Mouse (Mus musculus) gastrocnemius, adult 2 months (tissue): ENCODE data around the gene Irf2. TPM values are rescaled to one million over a fixed set of nuclear protein-coding genes. Genes with fewer than 3 reads are reported as not detected.

Experiments used
- DNase-seq: peaks from one replicate; pipeline ENCODE4 v3.0.0; 2022
- H3K27ac ChIP-seq: fragments of 200-600 bp; 2 replicates; pipeline ENCODE4 v1.8.1; 2022; ENCODE audit warnings: mild to moderate bottlenecking
- H3K4me3 ChIP-seq: fragments of 200-600 bp; 2 replicates; pipeline ENCODE4 v1.8.1; 2022; ENCODE audit warnings: mild to moderate bottlenecking, moderate library complexity
- CTCF ChIP-seq: fragments of 200-600 bp; IDR thresholded peaks from 2 replicates; pipeline ENCODE4 v1.8.1; 2022; ENCODE audit warnings: antibody characterized with exemption, mild to moderate bottlenecking, moderate library complexity
- intact Hi-C: fragments of 180-260 bp; cut with DNase I; formaldehyde crosslinking; loops from one replicate; pipeline ENCODE4 v1.15.1; 2025
- total RNA-seq, 2 experiments: library from RNA; stranded (reverse); gene quantifications; 2 replicates each; pipeline ENCODE4 v1.2.3; 2021

Irf2 gene
- total RNA-seq, 2 experiments from 2014 or later: 40.0 to 41.8 TPM

GRCm38 (mm10) chr8:46865428-46865827 lies 125.9 kb downstream of the Irf2 start:
- no peak overlapping the region for H3K27ac ChIP-seq
- no peak for DNase-seq
- intact Hi-C loops: no loop called here
- no peak for TF ChIP-seq CTCF
- H3K4me3 ChIP-seq: no peak overlapping the region

GRCm38 (mm10) chr8:46867440-46867839 lies 127.9 kb downstream of the Irf2 start:
- intact Hi-C loops: no loop called here
- no peak overlapping the region for H3K4me3 ChIP-seq
- no peak for TF ChIP-seq CTCF
- no peak for DNase-seq
- H3K27ac ChIP-seq: peak overlapping the region; percentile 56

DNA sequence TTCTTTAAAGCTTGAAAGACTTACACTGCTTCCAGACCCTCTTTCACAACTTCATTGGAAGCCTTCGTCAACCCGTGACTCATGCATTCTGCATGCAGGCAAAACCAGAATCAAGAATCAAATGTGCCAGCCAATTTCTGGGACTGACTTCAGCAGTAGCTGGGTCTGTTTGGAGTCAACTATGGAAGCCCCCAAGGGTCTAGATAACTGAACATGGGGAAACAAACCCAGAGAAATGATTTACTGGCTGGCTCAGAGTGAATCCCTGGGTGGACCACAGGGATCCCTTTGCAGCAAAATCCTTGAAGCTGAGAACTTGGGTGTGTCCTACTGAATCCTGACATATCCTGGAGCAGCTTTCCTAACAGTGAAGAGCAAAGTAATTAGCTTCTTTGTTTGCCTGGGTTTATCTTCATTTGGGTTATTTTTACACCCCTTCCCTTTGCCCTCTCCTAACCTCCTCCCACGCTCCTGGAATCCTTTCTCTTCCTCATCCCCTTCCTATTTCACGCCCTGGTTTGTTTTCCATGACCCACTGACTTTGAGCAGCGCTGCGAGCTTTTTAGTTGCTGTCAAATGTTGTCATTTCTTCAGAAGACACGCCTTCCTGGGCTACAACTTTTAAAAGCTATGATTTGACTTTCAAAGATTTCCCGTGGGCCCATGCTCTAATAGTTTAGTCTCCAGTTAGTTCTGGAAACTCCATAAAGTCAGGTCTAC lies 129.0 kb downstream of the Irf2 start:
- intact Hi-C loops: no loop called here
- peak; percentile 73 for DNase-seq
- TF ChIP-seq CTCF: no peak
- Histone ChIP-seq H3K4me3 (peak overlapping the region; percentile 7; the same call in 1 of the 2 replicates), H3K27ac (peak overlapping the region; percentile 81)

DNA sequence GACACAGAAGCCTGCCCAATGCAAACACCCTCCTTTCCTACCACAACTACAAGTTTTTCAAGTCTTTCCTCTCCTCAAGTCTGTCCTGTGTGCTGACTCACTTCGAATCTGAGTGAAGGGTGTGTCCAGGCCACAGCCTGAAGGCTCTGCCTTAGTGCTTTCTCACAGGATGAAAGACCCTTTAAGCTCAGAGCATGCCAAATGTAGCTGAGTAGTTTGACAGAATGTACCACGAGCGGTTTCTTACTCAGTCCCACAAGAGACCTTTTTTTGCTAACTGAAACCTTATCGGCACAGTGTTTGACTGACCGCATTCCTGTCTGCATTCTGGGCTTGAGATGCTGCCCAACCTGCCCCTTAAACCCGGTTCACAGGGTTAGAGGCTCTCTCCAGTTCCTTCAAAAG lies 130.0 kb downstream of the Irf2 start:
- H3K27ac ChIP-seq: peak overlapping the region; percentile 81
- no peak overlapping the region for H3K4me3 ChIP-seq
- intact Hi-C loops: no loop called here
- no peak for TF ChIP-seq CTCF
- no peak for DNase-seq

GRCm38 (mm10) chr8:46871086-46871485 lies 131.6 kb downstream of the Irf2 start:
- no peak for TF ChIP-seq CTCF
- Histone ChIP-seq H3K4me3 (no peak overlapping the region), H3K27ac (no peak overlapping the region)
- DNase-seq: no peak
- intact Hi-C loops: no loop called here

DNA sequence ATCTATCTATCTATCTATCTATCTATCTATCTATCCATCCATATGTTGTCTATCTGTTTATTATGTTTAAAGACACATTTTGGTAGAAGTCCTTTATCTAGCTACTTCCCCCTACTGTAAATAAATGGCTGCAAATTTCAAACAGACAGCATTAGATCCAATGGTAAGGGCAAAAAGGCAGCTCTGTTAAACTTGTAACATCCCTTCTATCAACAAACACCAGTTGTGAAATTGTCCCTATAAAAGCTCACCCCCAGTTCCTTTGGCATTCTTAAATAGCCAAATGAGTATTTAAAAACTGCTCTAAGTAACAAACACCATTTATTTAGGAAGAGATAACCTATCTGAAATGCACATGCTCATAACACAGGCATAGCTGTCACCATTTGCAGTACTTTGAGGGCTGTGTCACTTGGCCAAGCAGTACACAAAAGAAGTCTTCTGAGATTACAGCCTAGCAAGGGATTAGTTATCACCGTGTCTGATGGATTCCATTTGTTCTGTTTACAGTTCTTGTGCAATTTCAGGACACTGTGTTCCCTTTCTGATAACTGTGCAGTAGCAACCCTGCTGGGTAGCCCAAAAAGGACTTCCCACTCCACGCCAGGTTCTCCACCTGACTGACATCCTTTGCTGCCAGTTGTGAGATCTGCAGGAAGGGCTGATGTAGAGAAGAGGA lies 136.2 kb downstream of the Irf2 start:
- Histone ChIP-seq H3K4me3 (no peak overlapping the region), H3K27ac (0 out of 2 replicates have a peak overlapping the region, but pooled peaks have one; percentile 28)
- DNase-seq: peak; percentile 26
- TF ChIP-seq CTCF: no peak
- intact Hi-C loops: no loop called here

GRCm38 (mm10) chr8:46881348-46881747 lies 141.8 kb downstream of the Irf2 start:
- H3K4me3 ChIP-seq: no peak overlapping the region
- intact Hi-C loops: no loop called here
- no peak overlapping the region; the same call in 1 of the 2 replicates for H3K27ac ChIP-seq
- no peak for TF ChIP-seq CTCF
- DNase-seq: no peak

GRCm38 (mm10) chr8:46881755-46882419 lies 142.4 kb downstream of the Irf2 start:
- Histone ChIP-seq H3K4me3 (no peak overlapping the region), H3K27ac (no peak overlapping the region)
- no peak for DNase-seq
- no peak for TF ChIP-seq CTCF
- intact Hi-C loops: no loop called here

- DNase-seq: no peak
- Histone ChIP-seq H3K27ac (no peak overlapping the region), H3K4me3 (no peak overlapping the region)
- TF ChIP-seq CTCF: no peak
- intact Hi-C loops: no loop called here
Measured at GRCm38 (mm10) chr8:46882743-46883142, 143.2 kb downstream of the Irf2 start.

- TF ChIP-seq CTCF: no peak
- no peak for DNase-seq
- intact Hi-C loops: no loop called here
- Histone ChIP-seq H3K4me3 (no peak overlapping the region), H3K27ac (peak overlapping the region; percentile 28; the same call in 1 of the 2 replicates)
Measured at GRCm38 (mm10) chr8:46883232-46884000, 143.9 kb downstream of the Irf2 start.

DNA sequence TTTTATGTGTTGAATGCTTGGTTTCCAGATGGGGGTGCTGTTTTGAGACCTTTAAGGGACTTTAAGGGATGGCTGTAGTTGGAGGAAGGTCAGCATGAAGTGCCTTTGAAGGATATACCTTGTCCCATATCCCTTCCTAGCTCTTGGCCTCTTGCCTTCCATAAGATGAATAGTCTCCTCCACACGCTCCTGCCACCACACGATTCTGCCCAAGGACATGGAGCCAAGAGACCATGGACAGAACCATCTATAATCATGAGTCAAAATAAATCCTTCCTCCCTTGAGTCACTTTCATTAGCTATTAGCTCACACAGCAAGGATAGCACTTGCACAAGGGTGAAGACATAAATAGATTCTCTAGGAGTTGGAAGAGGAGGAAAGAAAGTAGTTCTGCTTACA lies 146.3 kb downstream of the Irf2 start:
- intact Hi-C loops: no loop called here
- no peak overlapping the region for H3K27ac ChIP-seq
- no peak for DNase-seq
- no peak for TF ChIP-seq CTCF
- H3K4me3 ChIP-seq: no peak overlapping the region

GRCm38 (mm10) chr8:46886216-46886615 lies 146.7 kb downstream of the Irf2 start:
- intact Hi-C loops: no loop called here
- no peak overlapping the region for H3K4me3 ChIP-seq
- TF ChIP-seq CTCF: no peak
- 0 out of 2 replicates have a peak overlapping the region, but pooled peaks have one; percentile 28 for H3K27ac ChIP-seq
- no peak for DNase-seq
